Mouse (Mus musculus): ENCODE measurements around the gene Anks4b. TPM values are rescaled to one million over a fixed set of nuclear protein-coding genes. Genes with fewer than 3 reads are reported as not detected.

The Anks4b gene
- polyA plus RNA-seq (2015; fragmentation: Illumina TruSeq; extraction: RNeasy Lipid Tissue Mini Kit (QIAGEN cat#74804); ENCODE audit: insufficient read depth, low replicate concordance) = not detected

GRCm38 (mm10) chr7:120173603-120174244 is at the start of gene Anks4b:
Gene Anks4b (plus strand): TSS chr7:120173858.

DNA sequence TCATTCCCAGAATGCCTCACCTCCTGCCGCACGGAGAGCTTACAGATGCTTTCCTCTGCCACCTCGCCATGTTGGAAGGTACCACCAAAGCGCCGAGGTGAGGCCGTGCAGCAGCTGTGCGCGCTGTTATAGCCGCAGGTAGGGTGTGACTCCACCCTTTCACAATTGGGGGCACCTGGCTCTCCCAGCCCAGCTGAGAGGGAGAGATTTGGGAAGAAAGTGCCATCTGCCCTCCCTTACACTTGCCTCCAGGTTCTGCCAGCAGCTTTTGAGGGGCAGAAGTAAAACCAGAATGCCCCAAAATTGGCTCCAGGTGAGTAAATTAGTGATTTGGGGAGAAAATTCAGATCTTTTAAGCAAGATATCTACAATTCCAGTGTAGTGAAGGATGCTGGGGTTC is 28.5 kb upstream of the Anks4b start, which contains the start of gene Zp2:
TSS of gene Zp2 (minus strand) at position 101 of the 400 bp plus-strand sequence.

DNA sequence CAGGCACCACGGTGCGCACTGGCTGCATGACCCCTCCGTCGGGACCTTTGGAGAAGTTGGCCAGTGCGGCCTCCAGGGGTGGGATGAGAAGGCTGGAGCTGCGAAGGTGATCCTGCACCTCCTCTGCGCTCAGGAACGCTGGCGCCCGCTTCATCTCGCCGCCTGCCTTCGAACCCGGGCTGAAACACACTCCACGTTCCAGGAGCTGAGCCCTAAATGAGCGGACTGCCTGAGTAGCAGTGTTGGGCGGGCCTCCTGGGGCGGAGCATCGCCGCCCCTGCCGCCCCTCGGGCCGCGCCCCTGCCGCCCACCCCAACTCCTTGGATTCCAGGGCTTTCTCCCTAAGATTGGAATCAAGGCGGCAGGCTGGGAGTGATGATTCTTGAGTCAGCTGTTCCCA is 28.1 kb downstream of the Anks4b start, which contains the start of gene Crym:
TSS of gene Crym (minus strand) at position 341 of the 400 bp plus-strand sequence.

GRCm38 (mm10) chr7:120203789-120204188 is 30.1 kb downstream of the Anks4b start, which contains the start of gene Abca14:
Gene Abca14 (plus strand): TSS chr7:120203961.

Other genes with a start within 250 kb of the Anks4b start
- gene Dnah3, start 78.6 kb upstream of the Anks4b start, polyA plus RNA-seq (2015; fragmentation: Illumina TruSeq; extraction: RNeasy Lipid Tissue Mini Kit (QIAGEN cat#74804); ENCODE audit: insufficient read depth, low replicate concordance) = not detected
- gene Tmem159, start 71.5 kb upstream of the Anks4b start, polyA plus RNA-seq (2015; fragmentation: Illumina TruSeq; extraction: RNeasy Lipid Tissue Mini Kit (QIAGEN cat#74804); ENCODE audit: insufficient read depth, low replicate concordance) = 9.3 TPM
- gene Zp2, start 28.6 kb upstream of the Anks4b start, polyA plus RNA-seq (2015; fragmentation: Illumina TruSeq; extraction: RNeasy Lipid Tissue Mini Kit (QIAGEN cat#74804); ENCODE audit: insufficient read depth, low replicate concordance) = not detected
- gene Crym, start 28.3 kb downstream of the Anks4b start, polyA plus RNA-seq (2015; fragmentation: Illumina TruSeq; extraction: RNeasy Lipid Tissue Mini Kit (QIAGEN cat#74804); ENCODE audit: insufficient read depth, low replicate concordance) = 1.2 TPM
- gene Abca14, start 30.1 kb downstream of the Anks4b start, polyA plus RNA-seq (2015; fragmentation: Illumina TruSeq; extraction: RNeasy Lipid Tissue Mini Kit (QIAGEN cat#74804); ENCODE audit: insufficient read depth, low replicate concordance) = not detected
- gene Abca15, start 154.8 kb downstream of the Anks4b start, polyA plus RNA-seq (2015; fragmentation: Illumina TruSeq; extraction: RNeasy Lipid Tissue Mini Kit (QIAGEN cat#74804); ENCODE audit: insufficient read depth, low replicate concordance) = not detected
- not detected for gene Abca16, start 235.8 kb downstream of the Anks4b start, polyA plus RNA-seq (2015; fragmentation: Illumina TruSeq; extraction: RNeasy Lipid Tissue Mini Kit (QIAGEN cat#74804); ENCODE audit: insufficient read depth, low replicate concordance)